Mouse (Mus musculus) testis, adult 2 months (tissue): ENCODE measurements around the gene Ugt1a6b.

Experiments used
- CTCF ChIP-seq: fragments of 200-500 bp; IDR thresholded peaks from 2 replicates; pipeline ENCODE4 v1.5.1; 2012; ENCODE audit warnings: low read depth, mild to moderate bottlenecking, inconsistent platforms, low read length, moderate library complexity; ENCODE audit not compliant: control insufficient read depth, insufficient read depth, insufficient replicate concordance
- POLR2A ChIP-seq: fragments of 200-500 bp; IDR thresholded peaks from 2 replicates; pipeline ENCODE4 v1.6.1; 2012; ENCODE audit warnings: low read depth, mild to moderate bottlenecking, inconsistent platforms, low read length, moderate library complexity; ENCODE audit not compliant: control insufficient read depth

DNA sequence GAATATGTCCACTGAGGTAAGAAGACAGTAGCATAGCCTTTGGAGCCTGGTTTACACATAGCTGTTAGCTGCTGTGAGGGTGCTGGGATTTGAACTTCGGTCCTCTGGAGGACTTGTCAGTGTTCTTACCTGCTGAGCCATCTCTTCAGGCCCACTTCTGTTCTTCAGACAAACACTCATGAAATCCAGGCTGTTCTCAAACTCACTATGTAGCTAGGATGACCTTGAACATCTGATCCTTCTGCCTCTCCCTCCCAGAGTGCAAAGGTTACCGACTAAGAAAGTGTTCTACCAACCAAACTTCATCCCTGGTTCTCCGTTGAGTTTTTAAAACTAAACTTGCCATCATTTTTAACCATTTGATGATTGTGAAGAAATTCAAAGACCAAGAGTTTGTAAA is 34.2 kb downstream of the Ugt1a6b start:
- TF ChIP-seq POLR2A (no peak), CTCF (no peak)
